Comparison of ENCODE assay signal across 8 mouse cellular contexts in genomic region chr15:89374340-89374739, GRCm38 (mm10). TPM values are rescaled to one million over a fixed set of nuclear protein-coding genes. Genes with fewer than 3 reads are reported as not detected.
DNase-seq lines count a peak whose midpoint lies in the region; ATAC-seq and TF ChIP-seq lines count a peak whose summit lies in the region.

No protein-coding gene starts in this region.

- TF ChIP-seq CTCF in ES-Bruce4 (IDR thresholded peaks at IDR 0.05; ENCODE audit: low read depth, low read length), result no peak

- no peak for TF ChIP-seq EP300 in ES-Bruce4 (IDR thresholded peaks at IDR 0.05; ENCODE audit: insufficient read depth, low read depth, low read length)

- peak overlapping the region; percentile 75 for H3K4me3 ChIP-seq in heart, embryonic 13.5 days
- peak overlapping the region; percentile 81 for H3K4me3 ChIP-seq in ES-Bruce4 (ENCODE audit: low read depth, low read length)
- peak overlapping the region; percentile 59 for H3K4me3 ChIP-seq in forebrain, embryonic 15.5 days
- peak overlapping the region; percentile 82 for H3K4me3 ChIP-seq in liver, embryonic 16.5 days (ENCODE audit: low read depth, low read length)

- H3K4me1 ChIP-seq in heart, embryonic 13.5 days, result peaks cover 41% of the 10 kb centered on the region
- peaks cover 3% of the 10 kb centered on the region for H3K4me1 ChIP-seq in ES-Bruce4 (ENCODE audit: control insufficient read depth, insufficient read depth, low read length)
- peaks cover 27% of the 10 kb centered on the region for H3K4me1 ChIP-seq in forebrain, embryonic 15.5 days
- H3K4me1 ChIP-seq in liver, embryonic 16.5 days (ENCODE audit: control insufficient read depth, low read depth, low read length), result peaks cover 31% of the 10 kb centered on the region

- no peak for ATAC-seq in heart, embryonic 13.5 days (ENCODE audit: extremely low read depth, insufficient number of reproducible peaks, low FRiP score, low TSS enrichment)
- ATAC-seq in forebrain, embryonic 15.5 days (replicated peaks), result no peak
- no peak for ATAC-seq in liver, embryonic 16.5 days (ENCODE audit: low read depth)
- no peak for ATAC-seq in inflammation-experienced regulatory T-cells, adult 6 months
- ATAC-seq in frontal cortex, adult (ENCODE audit: low TSS enrichment), result no peak

- no peak for TF ChIP-seq POLR2A in ES-Bruce4 (IDR thresholded peaks at IDR 0.05; ENCODE audit: insufficient read depth, low read length)

- H3K9me3 ChIP-seq in heart, embryonic 13.5 days, result no peaks in the 10 kb centered on the region
- H3K9me3 ChIP-seq in ES-Bruce4 (replicated peaks; ENCODE audit: control insufficient read depth, insufficient read depth, low read length, poor library complexity, severe bottlenecking), result no peaks in the 10 kb centered on the region
- no peaks in the 10 kb centered on the region for H3K9me3 ChIP-seq in forebrain, embryonic 15.5 days
- H3K9me3 ChIP-seq in liver, embryonic 16.5 days (replicated peaks; ENCODE audit: control insufficient read depth, low read length), result no peaks in the 10 kb centered on the region

- H3K9ac ChIP-seq in heart, embryonic 13.5 days, result peak overlapping the region; percentile 88
- peak overlapping the region; percentile 68 for H3K9ac ChIP-seq in ES-Bruce4 (ENCODE audit: low read depth, poor library complexity, severe bottlenecking)
- H3K9ac ChIP-seq in forebrain, embryonic 15.5 days (replicated peaks), result peak overlapping the region; percentile 76
- H3K9ac ChIP-seq in liver, embryonic 16.5 days (ENCODE audit: low read depth, low read length), result peak overlapping the region; percentile 80

- no peak for DNase-seq in heart, postnatal 25 days (ENCODE audit: low spot score)
- DNase-seq in layer of hippocampus, adult 18-20 months (ENCODE audit: low spot score in 2 of 2), result no peak

- H3K27me3 ChIP-seq in heart, embryonic 13.5 days (replicated peaks), result peaks cover 40% of the 10 kb centered on the region
- no peaks in the 10 kb centered on the region for H3K27me3 ChIP-seq in ES-Bruce4 (ENCODE audit: control insufficient read depth, insufficient read depth, low read length, poor library complexity, severe bottlenecking)
- H3K27me3 ChIP-seq in forebrain, embryonic 15.5 days, result peaks cover 36% of the 10 kb centered on the region
- peaks cover 31% of the 10 kb centered on the region for H3K27me3 ChIP-seq in liver, embryonic 16.5 days (ENCODE audit: control insufficient read depth, insufficient read depth, low read depth, low read length)

- 50% methylated on average over 9 of the region's 9 CpGs for WGBS in heart, embryonic 13.5 days
- whole genome bisulfite sequencing in forebrain, embryonic 15.5 days, result 51% methylated on average over 9 of the region's 9 CpGs
- WGBS in liver, embryonic 16.5 days (ENCODE audit: insufficient replicate concordance), result 57% methylated on average over 9 of the region's 9 CpGs

- peak overlapping the region; percentile 94 for H3K27ac ChIP-seq in heart, embryonic 13.5 days (replicated peaks)
- H3K27ac ChIP-seq in ES-Bruce4 (ENCODE audit: insufficient read depth, low read length), result no peak overlapping the region
- peak overlapping the region; percentile 93 for H3K27ac ChIP-seq in forebrain, embryonic 15.5 days (replicated peaks)
- peak overlapping the region; percentile 90; the same call in 1 of the 2 replicates for H3K27ac ChIP-seq in liver, embryonic 16.5 days (ENCODE audit: low read length)

- intact Hi-C loops in heart, postnatal 25 days (cut with DNase I), result loop anchor here (5.0 kb wide), 1 partner anchor 93 kb away; no protein-coding TSS in a partner anchor

- peaks cover 35% of the 10 kb centered on the region for H3K36me3 ChIP-seq in heart, embryonic 13.5 days
- peaks cover 32% of the 10 kb centered on the region for H3K36me3 ChIP-seq in ES-Bruce4 (ENCODE audit: control insufficient read depth, insufficient read depth, low read length, poor library complexity, severe bottlenecking)
- H3K36me3 ChIP-seq in forebrain, embryonic 15.5 days, result peaks cover 33% of the 10 kb centered on the region
- peaks cover 32% of the 10 kb centered on the region for H3K36me3 ChIP-seq in liver, embryonic 16.5 days (ENCODE audit: control insufficient read depth, insufficient read depth)

- H3K4me2 ChIP-seq in heart, embryonic 13.5 days, result peak overlapping the region; percentile 90
- H3K4me2 ChIP-seq in forebrain, embryonic 15.5 days (replicated peaks), result peak overlapping the region; percentile 65
- peak overlapping the region; percentile 100 for H3K4me2 ChIP-seq in liver, embryonic 16.5 days (ENCODE audit: low read depth, low read length)

RNA-seq across cellular contexts. Expression of gene Sco2, which starts 0.7 kb away (rescaled TPM):
- polyA plus RNA-seq in heart, embryonic 13.5 days (2015; fragmentation: Nextera tagmentation; extraction: Ambion mirVana), result 7.1 and 7.2 TPM in 2 replicates
- total RNA-seq in heart, postnatal 25 days (2021), result 10 to 100 TPM; 23.0 to 24.2 TPM
- polyA plus RNA-seq in ES-Bruce4 (2011; ENCODE audit: insufficient read depth, insufficient read length, low read depth, missing spikeins), result 11.0 and 12.0 TPM in 2 replicates
- 9.0 and 10.2 TPM in 2 replicates for polyA plus RNA-seq in forebrain, embryonic 15.5 days (2015; fragmentation: Nextera tagmentation; extraction: Ambion mirVana)
- polyA plus RNA-seq in liver, embryonic 16.5 days (2015; fragmentation: Nextera tagmentation; extraction: Ambion mirVana), result 2.9 and 3.1 TPM in 2 replicates
- polyA plus RNA-seq in inflammation-experienced regulatory T-cells, adult 6 months (2017; shearing (Covaris generic)), result 1 to 10 TPM in 1 of 3 experiments, under 1 TPM in 1, not detected in 1; 0.82 to 3.4 TPM
- 10 to 100 TPM; 28.1 to 34.0 TPM for total RNA-seq in layer of hippocampus, adult 18-20 months (2021)

RNA-seq across cellular contexts. Expression of gene Tymp, which starts 2.5 kb away (rescaled TPM):
- polyA plus RNA-seq in heart, embryonic 13.5 days (2015; fragmentation: Nextera tagmentation; extraction: Ambion mirVana), result 0.99 and 1.0 TPM in 2 replicates
- under 1 TPM; 0.44 to 0.64 TPM for total RNA-seq in heart, postnatal 25 days (2021)
- polyA plus RNA-seq in ES-Bruce4 (2011; ENCODE audit: insufficient read depth, insufficient read length, low read depth, missing spikeins), result not detected in 2 replicates
- polyA plus RNA-seq in forebrain, embryonic 15.5 days (2015; fragmentation: Nextera tagmentation; extraction: Ambion mirVana), result 1.8 and 2.4 TPM in 2 replicates
- polyA plus RNA-seq in liver, embryonic 16.5 days (2015; fragmentation: Nextera tagmentation; extraction: Ambion mirVana), result 0.32 and 0.39 TPM in 2 replicates
- under 1 TPM in 2 of 3 experiments, not detected in 1; 0.94 to 0.99 TPM for polyA plus RNA-seq in inflammation-experienced regulatory T-cells, adult 6 months (2017; shearing (Covaris generic))
- total RNA-seq in layer of hippocampus, adult 18-20 months (2021), result 1 to 10 TPM; 1.4 to 1.5 TPM

RNA-seq across cellular contexts. Expression of gene Odf3b, which starts 4.7 kb away (rescaled TPM):
- polyA plus RNA-seq in heart, embryonic 13.5 days (2015; fragmentation: Nextera tagmentation; extraction: Ambion mirVana), result 0.28 and 0.76 TPM in 2 replicates
- total RNA-seq in heart, postnatal 25 days (2021), result 1 to 10 TPM; 1.3 TPM
- 1.4 and 2.6 TPM in 2 replicates for polyA plus RNA-seq in ES-Bruce4 (2011; ENCODE audit: insufficient read depth, insufficient read length, low read depth, missing spikeins)
- 1.8 and 4.0 TPM in 2 replicates for polyA plus RNA-seq in forebrain, embryonic 15.5 days (2015; fragmentation: Nextera tagmentation; extraction: Ambion mirVana)
- 0.73 and 0.76 TPM in 2 replicates for polyA plus RNA-seq in liver, embryonic 16.5 days (2015; fragmentation: Nextera tagmentation; extraction: Ambion mirVana)
- 1 to 10 TPM in 2 of 3 experiments, under 1 TPM in 1; 0.41 to 2.0 (median 1.8) TPM for polyA plus RNA-seq in inflammation-experienced regulatory T-cells, adult 6 months (2017; shearing (Covaris generic))
- total RNA-seq in layer of hippocampus, adult 18-20 months (2021), result 1 to 10 TPM; 3.2 to 4.3 TPM

RNA-seq across cellular contexts. Expression of gene Klhdc7b, which starts 10.4 kb away (rescaled TPM):
- polyA plus RNA-seq in heart, embryonic 13.5 days (2015; fragmentation: Nextera tagmentation; extraction: Ambion mirVana), result 0.04 TPM in 1 of 2 replicates, not detected in the other
- not detected for total RNA-seq in heart, postnatal 25 days (2021)
- not detected in 2 replicates for polyA plus RNA-seq in ES-Bruce4 (2011; ENCODE audit: insufficient read depth, insufficient read length, low read depth, missing spikeins)
- polyA plus RNA-seq in forebrain, embryonic 15.5 days (2015; fragmentation: Nextera tagmentation; extraction: Ambion mirVana), result not detected in 2 replicates
- polyA plus RNA-seq in liver, embryonic 16.5 days (2015; fragmentation: Nextera tagmentation; extraction: Ambion mirVana), result not detected in 2 replicates
- polyA plus RNA-seq in inflammation-experienced regulatory T-cells, adult 6 months (2017; shearing (Covaris generic)), result under 1 TPM in 1 of 3 experiments, not detected in 2; 0.08 TPM
- under 1 TPM; 0.32 to 0.51 TPM for total RNA-seq in layer of hippocampus, adult 18-20 months (2021)

RNA-seq across cellular contexts. Expression of gene Ncaph2, which starts 18.8 kb away (rescaled TPM):
- 94.1 and 109 TPM in 2 replicates for polyA plus RNA-seq in heart, embryonic 13.5 days (2015; fragmentation: Nextera tagmentation; extraction: Ambion mirVana)
- total RNA-seq in heart, postnatal 25 days (2021), result 10 to 100 TPM; 52.0 to 60.4 TPM
- 164 and 173 TPM in 2 replicates for polyA plus RNA-seq in ES-Bruce4 (2011; ENCODE audit: insufficient read depth, insufficient read length, low read depth, missing spikeins)
- polyA plus RNA-seq in forebrain, embryonic 15.5 days (2015; fragmentation: Nextera tagmentation; extraction: Ambion mirVana), result 127 and 149 TPM in 2 replicates
- polyA plus RNA-seq in liver, embryonic 16.5 days (2015; fragmentation: Nextera tagmentation; extraction: Ambion mirVana), result 100 and 103 TPM in 2 replicates
- polyA plus RNA-seq in inflammation-experienced regulatory T-cells, adult 6 months (2017; shearing (Covaris generic)), result 100 to 1,000 TPM; 145 to 237 (median 180) TPM
- 100 to 1,000 TPM; 101 to 103 TPM for total RNA-seq in layer of hippocampus, adult 18-20 months (2021)
